Mouse (Mus musculus) embryo, embryonic 9.5 days (tissue): ENCODE results near the gene Rngtt.
"Not testable (repeated sequence)": the region's sequence is repeated elsewhere in the genome, so short reads cannot be mapped to it uniquely, and the experiment has no call there.

ENCODE experiments used
- DNase-seq: peaks from one replicate; pipeline ENCODE4 v3.0.0-alpha.2; 2017; ENCODE audit errors: extremely low spot score

The Rngtt gene

DNA sequence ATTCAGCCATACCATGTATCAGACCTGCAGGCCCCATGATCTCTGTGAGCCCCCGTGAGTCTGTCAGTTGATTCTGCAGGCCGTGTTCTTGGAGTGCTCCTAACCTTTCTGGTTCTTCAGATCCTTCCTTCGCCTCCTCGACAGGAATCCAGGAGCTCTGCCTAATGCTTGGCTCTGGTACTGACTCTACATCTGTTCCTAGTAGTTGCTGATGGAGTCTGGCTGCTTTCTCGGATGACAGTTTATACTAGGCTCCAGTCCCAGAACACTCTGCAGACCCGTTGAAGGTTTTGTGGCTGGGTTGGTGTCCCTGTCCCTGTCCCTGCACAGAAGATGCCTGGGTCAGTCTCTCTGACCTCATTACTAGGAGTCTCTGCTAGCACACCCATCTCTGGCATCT lies 131.8 kb downstream of the Rngtt start:
- no peak for DNase-seq

DNA sequence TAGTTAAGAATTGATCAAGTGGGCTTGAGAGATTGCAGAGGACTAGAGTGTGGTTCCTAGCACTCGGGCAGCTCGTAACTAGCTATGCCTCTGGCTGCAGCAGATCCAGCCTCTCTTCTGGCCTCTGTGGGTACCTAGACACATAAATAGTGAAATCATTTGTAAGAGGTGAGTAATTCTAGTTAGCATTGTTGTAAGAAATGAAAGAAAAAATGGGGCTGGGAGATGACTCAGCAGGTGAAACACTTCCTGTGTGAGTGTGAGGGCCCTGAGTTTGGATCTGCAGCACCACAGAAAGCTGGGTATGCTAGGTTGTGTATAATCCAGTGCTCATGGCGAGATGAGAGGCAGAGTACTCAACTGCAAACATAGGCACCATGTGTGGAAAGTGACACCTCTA lies 136.2 kb downstream of the Rngtt start:
- no peak for DNase-seq

DNA sequence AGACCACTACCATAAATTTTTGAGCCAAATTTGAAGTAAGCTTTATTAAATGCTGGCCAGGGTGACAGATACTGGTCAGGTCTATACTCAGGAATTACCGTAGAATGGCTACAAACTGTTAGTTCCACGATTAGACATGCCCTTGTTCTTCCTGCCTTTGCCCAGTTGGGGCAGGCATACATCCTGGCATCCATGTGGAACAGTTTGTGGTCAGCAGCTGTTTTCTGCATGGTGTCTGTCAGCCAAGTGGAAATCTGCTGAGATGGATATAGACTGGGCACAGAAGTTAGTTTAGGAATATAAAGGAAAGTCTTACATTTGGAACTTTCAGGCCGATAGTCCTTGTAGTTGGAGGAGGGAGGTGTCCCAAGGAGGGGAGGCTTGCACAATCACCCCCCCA lies 136.8 kb downstream of the Rngtt start:
- no peak for DNase-seq

DNA sequence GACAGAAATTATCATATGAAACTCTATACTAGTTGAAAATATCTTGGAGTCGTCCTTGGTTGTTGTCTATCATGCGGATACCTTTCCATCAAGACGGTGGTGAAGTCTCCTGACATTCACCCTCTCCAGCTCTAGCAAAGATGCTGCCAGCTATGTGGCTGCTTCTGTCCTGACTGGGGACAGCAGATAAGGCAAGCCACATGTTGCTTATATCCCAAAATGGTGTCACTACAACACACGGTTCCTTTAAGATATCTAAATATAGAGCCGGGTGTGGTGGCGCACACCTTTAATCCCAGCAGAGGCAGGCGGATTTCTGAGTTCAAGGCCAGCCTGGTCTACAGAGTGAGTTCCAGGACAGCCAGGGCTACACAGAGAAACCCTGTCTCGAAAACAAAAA lies 140.2 kb downstream of the Rngtt start:
- not testable (repeated sequence) for DNase-seq

DNA sequence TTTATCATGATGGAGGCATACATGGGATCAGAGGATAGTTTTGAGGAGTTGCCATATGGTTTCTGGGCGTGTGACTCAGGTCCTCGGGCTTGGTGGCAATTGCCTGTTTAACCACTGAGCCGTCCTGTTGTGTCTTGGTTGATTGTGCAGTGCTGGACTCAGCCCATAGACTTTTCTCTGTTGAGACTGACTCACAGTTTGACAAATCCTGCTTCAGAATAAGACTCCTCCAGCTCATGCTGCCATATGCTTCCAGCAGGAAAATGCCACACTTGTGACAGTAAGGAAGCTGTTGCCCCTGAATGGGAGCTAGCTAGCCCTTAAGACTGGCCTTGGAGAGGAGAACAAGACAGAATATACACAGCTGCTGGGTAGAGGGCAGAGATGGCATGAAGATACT lies 149.7 kb downstream of the Rngtt start:
- DNase-seq: no peak

DNA sequence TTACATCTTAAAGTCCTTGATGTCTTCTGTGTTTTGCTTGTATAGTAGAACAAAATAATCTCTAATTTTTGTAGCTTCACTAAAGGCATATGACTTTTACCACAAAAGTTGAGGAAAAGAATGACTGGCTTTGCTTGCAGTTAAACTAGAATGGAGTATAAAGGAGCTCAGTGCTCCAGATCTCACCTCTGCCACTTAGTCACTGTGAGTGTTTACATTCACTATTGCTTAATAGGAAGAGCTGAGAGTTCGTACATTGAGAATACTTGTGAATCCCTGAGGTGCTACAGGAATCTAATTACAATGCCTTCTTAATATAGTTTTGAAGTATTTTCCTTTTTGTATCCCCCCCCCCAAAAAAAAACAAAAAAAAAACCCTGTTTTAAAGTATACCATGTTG lies 154.3 kb downstream of the Rngtt start:
- DNase-seq: no peak

DNA sequence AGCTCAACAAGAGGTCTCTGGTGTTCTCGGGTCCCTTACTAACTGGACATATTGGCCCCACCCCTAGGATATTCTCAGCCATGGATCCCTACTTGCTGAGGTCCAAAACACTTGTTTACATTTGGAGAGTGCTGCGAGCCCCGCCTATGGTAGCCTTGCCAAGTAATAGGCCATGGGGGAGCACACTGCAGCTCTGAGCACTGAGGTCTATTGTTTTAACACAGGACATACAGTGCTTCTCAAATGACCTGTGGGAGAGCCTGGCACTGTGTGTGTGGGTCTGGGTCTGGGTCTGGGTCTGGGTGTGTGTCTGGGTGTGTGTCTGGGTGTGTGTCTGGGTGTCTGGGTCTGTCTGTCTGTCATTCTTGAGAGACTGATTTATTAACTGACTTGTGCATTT lies 155.8 kb downstream of the Rngtt start:
- DNase-seq: no peak

DNA sequence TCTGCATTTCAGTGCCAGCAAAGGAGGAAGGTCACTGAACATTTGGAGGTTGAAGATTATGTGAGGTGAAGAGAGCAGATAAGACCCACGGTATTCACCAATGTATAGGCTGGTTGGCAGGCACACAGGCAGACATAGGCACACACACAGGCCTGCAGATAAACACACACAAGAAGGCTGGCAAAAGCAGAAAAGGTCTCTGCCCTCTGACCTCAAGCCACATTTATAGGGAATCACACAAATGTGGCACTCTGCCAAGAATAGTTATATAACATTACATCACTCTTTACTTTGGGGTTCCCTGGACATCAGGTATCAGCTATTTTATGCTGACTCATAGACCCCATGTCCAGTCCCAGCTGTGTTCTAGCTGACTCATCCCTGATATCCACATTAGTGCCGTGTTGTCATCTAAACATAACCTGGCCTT lies 156.9 kb downstream of the Rngtt start:
- DNase-seq: no peak

DNA sequence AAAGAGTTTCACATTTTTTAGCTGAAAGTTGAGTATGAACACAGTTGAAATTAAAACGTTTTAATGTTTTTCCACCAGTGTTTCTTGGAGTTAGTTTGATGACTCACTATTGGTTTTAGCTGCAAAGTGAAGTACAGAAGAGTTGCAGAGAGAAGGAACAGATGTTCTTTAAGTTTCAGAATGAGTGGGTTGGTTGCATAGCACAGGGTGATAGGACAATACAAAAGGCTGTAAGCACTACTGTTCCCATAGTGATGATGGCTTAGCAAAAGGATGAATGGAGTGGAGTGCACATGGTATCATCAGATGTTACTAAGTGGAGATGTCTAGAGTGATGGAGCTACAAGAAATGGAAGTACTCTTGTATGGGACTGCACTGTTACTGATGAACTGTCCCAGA lies 157.5 kb downstream of the Rngtt start:
- DNase-seq: no peak

DNA sequence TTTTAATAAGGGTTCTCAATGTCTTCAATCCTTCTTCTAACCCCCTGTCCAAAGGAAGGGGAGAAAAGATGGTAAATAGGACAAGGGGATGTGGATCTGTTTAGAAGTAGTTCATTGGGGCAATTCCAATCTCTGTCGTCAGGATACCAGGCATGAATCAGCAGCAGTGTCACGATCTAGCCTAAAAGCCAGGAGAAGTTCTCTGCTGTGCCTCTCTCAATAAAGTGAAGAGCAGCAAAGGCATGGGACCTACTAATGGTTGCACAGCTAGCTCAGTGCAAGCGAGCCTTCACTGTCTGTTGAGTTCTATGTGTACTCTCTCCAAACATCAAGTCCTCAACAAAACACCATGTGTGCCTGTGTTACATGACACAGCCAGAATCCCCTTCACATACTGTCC lies 158.0 kb downstream of the Rngtt start:
- DNase-seq: no peak

DNA sequence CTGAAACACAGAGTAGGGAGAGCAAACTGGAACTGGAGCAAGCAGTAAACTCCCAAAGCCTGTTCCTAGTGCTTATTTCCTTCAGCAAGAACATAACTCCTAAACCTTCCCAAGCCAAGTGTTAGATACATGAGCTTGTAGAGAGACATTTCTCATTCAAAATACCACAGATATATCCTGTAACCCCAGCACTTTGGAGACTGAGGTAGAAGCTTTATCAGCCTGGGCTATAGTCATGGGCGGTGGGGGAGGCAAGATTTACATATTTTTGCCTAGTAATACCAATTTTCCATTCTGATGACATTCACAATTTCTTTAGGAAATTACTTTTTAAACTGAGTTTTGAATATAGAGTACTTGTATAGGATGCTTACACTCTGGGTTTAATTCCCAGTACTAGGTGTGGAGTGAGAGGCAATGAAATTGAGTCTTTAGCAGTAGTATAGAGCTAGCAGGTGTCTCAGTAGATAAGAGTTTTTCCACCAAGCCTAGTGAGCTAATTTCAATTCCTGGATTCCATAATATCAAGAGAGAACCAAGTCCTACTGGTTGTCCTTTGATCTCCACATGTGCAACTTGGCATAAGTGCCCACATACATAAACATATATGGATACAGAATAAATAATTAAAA lies 160.7 kb downstream of the Rngtt start:
- no peak for DNase-seq

DNA sequence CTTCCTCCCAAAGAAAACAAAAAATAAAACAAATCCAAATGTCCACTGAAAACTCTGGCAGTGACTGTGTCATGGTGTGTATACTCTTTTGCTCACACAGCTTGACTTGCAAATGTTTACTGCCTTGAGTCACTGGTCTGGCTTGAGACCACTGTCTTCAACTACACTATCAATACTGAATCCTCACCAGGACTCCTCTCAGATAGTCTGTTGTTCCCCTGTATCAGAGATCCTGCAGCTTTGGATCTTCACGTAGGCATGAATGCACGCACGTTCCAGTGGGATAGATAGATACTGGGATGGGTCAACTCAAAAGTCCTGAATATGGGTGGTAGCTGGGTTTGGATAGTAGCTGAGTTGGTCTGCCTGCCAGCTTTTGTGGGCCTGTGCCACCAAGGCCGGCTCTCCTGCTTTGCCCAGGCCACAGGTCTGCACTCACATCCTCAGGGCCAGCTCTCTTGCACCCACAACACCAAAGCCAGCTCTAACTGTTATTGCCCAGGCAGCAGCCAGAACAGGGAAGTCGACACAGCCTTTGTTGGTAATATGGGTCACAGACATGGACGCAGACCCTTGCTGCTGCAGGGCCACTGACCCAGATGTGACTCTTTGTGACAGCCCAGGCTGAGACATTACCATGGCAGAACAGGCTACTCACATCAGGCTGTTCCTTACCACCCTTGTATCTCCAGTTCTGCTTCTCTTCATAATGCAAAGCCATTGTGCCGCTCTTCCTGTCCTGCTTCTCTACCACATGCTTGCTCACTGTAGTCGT lies 168.1 kb downstream of the Rngtt start:
- no peak for DNase-seq

DNA sequence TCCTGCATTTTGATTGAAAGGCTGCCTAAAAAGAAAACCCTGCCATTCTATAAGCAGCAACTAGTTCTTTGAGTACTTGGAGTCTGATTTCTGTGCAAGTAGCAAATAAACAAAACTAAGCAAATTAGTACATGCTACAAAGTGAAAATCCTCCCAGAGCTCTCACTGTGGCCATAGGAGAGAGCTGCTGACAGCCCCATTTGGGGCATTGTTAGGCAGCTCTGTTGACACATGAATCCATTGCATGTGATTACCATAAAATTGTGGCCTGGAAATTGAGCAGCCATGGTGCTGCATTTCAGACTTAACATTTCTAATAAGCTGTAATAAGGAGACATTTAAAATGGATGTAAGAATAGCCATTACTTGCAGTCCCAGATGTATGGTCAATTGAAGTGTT lies 171.6 kb downstream of the Rngtt start:
- no peak for DNase-seq

DNA sequence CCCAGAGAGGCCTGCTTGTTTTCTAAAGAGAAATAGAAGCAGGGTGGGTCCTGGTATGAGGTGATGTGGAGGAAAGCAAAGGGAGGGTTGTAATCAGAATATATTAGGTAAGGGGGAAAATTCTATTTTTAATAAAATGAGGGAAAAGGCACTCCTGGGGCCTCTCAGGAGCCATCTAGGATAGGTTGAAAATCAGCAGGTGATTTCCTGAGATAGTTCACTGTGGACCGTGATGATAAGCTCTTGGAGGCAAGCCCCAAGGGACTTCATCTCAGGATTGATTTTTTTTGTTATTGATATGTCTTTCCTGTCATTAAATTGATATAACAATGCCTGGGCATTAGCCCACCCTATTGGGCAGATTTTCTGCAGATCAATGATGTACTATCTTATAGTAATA lies 175.9 kb downstream of the Rngtt start:
- no peak for DNase-seq

DNA sequence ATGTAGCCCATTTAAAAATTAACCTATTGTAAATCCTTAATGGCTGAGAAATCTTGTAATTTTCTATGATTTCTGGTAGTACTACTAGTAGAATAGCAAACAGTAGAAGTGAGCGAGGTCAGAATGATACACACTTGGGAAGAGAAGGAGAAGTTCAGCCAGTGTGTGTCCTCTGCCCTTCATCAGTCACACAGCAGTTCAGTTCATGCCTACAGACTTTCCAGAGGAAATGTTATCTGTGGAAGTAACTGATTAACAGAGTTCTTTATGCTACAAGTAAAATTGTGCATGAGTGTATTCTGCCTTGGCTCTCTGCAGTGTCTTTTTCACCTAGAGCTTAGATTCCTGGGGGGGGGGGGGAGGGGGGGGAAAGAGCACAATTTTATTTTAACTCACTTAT lies 181.0 kb downstream of the Rngtt start:
- no peak for DNase-seq

DNA sequence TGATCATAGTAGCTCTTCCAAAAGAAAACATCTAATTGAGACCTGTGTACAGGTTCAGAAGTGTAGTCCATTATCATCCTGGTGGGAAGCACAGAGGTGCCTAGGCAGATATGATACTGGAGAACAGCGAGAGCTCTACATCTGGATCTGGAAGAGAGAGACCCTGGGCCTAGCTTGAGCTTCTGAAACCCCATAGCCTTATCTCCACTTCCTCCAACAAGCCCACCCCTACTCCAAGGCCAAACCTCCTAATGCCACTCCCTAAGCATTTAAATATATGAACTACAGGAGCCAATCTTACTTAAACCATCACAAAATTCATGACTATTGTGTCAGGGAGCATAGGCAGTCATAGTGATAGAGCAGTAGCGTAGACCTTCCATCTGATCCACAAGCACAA lies 184.3 kb downstream of the Rngtt start:
- DNase-seq: no peak

DNA sequence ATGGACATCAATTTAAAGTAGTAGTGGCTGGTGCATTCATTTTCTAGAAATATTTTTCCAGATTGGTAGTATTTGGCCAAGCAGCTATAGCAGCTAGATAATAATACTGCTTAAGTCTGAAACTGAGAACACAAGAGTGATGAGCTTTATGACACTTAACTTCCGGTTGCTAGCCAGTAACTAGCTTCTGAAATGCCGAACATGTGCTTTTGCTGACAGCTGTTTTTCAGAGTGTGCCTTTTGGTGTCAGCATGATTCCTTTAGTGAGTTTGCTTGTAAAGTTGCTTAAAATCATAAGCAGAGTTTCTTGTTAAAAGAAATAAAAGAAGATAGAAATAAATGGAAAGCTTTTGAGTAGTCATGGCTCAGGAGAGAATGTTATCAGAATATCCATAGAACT lies 186.9 kb downstream of the Rngtt start:
- no peak for DNase-seq

DNA sequence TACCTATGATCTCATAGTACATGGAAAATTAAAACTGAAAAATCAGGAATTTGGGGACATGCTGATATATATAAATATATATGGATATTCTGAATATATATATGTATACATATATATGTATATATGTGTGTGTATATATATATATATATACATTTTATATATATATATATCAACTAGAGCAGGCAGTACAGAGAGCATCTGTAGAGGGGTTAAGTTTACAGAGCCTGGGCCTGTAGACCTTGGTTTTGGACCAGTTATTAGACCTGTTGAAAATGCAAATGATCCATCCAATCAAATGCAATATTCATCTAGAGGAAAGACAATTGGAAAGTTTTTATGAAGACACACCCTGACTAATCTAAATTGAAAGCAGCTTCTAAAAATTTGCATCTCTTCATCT lies 187.5 kb downstream of the Rngtt start:
- DNase-seq: no peak

DNA sequence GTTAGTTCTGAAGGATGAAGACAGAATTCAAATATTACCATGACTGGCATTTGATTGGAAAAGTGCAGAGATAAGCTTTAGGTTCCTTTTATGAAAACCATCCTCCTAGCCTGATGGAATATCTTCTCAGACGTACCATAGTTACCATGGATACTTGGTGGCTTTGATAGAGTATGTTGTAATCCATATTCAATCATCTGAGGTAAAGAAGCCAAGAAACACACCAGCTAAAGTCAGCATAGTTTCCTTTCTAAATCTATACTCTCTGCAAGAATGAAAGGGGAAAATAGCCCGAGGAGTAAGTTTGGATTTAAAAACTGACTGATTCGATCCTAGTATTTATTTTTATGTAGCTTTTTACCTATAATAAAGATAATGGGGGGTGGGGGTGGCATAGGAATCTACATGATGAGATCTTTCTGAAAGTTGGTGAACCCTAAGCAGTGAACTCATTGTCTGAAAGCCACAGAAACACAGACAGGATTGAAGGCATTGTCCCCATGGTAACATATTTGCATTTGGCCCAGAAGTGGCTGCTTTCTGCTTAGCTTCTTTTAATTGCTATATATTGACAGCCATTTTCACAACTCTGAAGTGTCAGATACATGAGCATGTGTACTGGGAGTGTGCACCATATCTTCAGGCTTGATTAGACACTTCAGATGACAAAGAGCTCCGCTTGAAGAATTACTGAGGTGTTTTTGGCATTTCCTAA lies 188.2 kb downstream of the Rngtt start:
- DNase-seq: no peak

DNA sequence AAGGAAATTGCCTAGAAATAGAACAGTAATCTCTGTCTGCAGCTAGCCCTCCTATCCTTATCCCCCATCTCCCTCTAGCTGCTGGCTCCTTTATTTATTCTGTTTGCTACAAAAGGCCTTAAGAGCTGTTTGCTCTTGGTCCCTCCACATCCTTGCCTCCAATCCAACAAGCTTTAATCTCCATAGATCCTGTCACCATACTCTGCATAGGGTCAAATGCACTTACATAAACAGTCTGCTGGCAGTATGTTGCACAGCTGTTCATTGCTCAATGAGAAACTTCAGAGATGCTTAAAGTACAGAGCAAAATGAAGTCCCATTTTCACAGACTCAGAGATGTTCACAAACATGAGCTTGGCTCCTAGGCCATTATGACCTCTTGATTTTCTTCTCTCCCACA lies 196.5 kb downstream of the Rngtt start:
- no peak for DNase-seq

DNA sequence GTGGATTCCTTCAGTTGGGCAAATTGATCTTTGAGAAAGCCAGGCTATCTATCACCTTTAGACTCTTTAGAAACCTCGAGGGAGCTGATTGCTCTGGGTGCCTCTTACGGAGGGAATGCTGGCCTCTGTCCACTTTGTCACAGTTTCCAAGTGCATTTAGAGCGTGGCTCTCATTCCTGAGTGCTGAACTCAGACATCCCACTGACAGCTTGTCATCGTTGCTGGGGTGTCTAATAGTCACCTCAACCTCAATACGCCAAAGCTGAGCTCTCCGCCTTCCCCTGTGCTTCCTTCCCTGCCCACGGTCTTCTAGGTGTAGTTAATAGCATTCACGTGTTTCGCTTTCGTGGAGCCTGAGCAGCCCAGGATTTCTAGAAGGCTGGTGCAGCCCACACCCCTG lies 200.4 kb downstream of the Rngtt start:
- DNase-seq: no peak

DNA sequence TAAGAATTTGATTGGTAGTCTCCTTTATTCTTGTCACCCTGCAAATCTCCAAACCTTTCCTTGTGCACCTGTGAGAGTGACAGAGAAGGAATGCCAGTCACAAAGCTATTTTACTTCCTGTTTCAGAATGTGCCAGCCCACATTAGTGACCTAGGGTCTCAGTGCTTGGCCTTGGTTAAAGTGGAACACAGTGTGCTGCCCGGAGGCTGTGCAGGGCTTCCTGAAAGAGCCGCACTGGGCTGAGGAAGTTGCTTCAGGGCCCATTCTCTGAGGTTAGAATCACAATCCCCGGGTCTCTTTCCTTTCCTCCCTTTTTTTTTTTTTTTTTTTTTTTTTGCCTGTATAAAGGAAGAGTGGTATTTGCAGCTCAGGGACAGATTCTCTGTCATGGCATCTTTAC lies 203.3 kb downstream of the Rngtt start:
- DNase-seq: no peak
